Mouse (Mus musculus) layer of hippocampus, adult 9-11 months (tissue): ENCODE data around the gene Rps18.
"Not testable (repeated sequence)": the region's sequence is repeated elsewhere in the genome, so short reads cannot be mapped to it uniquely, and the experiment has no call there.

Experiments used
- DNase-seq: peaks from one replicate; pipeline ENCODE4 v3.0.0; 2022

The Rps18 gene

GRCm38 (mm10) chr17:33965846-33966550 is 10.2 kb upstream of the Rps18 start:
- DNase-seq, result no peak

DNA sequence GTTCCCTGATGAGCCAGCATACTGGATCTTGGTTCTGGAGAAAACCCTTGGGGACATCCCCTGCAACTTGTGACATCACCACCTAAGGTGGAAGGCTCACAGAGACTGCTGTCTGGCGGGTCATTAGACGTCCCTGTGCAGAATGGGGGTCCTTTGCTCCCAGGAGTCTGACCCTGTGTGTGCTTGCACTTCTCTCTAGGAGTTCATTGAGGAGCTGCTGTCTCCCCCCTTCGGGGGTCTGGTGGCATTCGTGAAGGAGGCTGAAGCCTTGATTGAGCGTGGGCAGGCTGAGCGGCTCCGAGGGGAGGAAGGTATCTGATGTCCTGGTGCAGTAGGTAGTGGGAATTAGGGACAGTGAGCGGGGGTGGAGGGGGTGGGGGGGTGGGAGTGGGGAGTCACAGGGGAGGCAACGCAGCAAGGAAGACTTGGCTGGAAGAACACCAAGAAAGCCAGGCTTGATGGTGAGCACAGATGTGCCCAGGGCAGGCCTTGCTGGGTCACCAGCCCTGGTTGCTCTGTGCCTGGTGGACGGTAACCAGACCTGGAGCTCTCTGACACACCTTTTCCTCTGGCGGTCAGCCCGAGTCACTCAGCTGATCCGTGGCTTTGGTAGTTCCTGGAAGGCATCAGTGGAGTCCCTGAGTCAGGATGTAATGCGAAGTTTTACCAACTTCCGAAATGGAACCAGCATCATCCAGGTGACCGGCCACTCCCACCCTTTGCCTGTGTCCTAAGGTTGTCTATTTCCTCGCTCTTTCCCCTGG is 9.5 kb upstream of the Rps18 start:
- no peak for DNase-seq

DNA sequence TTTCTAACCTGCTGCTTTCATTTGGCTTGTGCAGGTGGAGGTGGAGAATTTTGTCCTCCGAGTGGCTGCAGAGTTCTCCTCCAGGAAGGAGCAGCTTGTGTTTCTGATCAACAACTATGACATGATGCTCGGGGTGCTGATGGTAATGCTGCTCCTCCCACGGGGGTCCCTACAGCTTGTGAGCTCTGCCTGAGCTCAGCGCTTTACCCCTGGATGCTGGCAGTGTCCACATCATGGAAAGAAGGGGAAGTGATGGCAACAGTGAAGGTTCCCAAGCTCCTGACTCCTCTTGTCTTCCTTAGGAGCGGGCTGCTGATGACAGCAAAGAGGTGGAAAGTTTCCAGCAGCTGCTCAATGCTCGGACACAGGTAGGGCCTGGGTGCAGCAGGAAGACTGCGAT is 7.1 kb upstream of the Rps18 start:
- DNase-seq, result peak; percentile 5

DNA sequence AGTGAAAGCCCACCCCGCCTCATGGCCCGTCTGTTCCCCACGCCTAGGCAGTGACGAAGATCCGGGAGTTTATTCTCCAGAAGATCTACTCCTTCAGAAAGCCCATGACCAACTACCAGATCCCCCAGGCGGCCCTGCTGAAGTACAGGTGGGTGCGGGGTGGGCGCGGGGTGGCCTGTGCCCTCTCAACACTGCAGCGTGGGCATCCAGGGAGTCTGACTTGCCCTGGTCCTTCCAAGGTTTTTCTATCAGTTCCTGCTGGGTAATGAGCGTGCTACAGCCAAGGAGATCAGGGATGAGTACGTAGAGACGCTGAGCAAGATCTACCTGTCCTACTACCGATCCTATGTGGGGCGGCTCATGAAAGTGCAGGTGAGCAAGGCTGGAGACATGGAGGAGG is 4.1 kb upstream of the Rps18 start:
- DNase-seq, result no peak

- no peak for DNase-seq
These were observed 3.3 kb upstream of the Rps18 start for GRCm38 (mm10) chr17:33959135-33959534.

DNA sequence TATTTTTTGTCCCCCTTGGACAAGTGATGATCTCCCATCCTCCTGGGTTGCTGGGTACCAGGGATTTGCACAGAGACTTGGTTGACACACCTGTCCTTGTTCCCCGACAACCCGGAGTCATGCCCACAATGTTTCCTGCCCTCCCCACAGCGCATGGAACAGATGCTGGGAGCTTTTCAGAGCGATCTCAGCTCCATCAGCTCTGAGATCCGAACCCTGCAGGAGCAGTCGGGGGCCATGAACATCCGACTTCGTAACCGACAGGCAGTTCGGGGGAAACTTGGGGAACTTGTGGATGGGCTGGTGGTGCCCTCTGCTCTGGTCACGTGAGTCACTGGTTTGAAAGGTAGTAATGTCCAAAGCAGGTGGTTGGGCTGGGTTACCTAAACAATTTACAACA is 2.6 kb upstream of the Rps18 start:
- no peak for DNase-seq

DNA sequence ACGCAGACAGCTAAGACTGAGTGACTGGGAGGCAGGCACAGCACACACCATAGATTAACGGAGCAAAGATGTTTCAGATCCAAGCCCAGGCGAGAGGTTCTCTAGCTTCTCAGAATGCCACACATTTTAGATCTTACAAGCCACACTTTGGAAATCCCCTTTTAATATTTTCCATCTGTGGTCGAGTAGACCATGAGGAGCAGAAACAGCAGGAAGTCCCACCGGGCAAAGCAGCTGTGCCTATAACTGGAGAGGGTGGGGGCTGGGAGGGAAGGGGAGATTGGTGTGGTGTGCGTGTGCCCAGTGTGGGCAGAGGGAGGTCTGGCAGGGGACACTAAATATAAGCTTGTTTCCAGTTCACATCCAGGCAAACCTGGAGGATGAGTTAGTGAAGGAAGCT is 1.7 kb upstream of the Rps18 start:
- DNase-seq, result no peak

DNA sequence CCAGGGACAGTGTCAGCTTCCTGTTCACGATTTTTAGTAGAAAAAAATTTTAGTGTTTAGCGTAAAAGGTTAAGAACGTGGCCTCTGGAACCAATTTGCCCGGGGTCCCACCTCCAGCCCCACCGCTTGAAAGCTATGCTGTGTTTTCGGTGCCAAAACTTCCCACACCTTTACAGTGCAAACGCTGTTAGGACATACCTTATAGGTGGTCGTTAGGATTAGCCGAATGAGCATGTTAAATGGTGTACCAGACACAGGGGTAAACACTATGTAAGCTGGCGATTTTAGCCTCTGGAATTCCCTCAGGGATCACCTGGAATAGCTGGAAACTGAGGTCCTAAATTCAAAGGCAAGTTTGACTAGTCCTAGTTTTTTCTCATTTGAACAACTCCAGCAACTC is 535 bp upstream of the Rps18 start:
- no peak for DNase-seq

- no peak for DNase-seq
These were observed 901 bp downstream of the Rps18 start for GRCm38 (mm10) chr17:33954646-33955554.

- DNase-seq, result no peak
These were observed 1.7 kb downstream of the Rps18 start for GRCm38 (mm10) chr17:33953961-33954565.

DNA sequence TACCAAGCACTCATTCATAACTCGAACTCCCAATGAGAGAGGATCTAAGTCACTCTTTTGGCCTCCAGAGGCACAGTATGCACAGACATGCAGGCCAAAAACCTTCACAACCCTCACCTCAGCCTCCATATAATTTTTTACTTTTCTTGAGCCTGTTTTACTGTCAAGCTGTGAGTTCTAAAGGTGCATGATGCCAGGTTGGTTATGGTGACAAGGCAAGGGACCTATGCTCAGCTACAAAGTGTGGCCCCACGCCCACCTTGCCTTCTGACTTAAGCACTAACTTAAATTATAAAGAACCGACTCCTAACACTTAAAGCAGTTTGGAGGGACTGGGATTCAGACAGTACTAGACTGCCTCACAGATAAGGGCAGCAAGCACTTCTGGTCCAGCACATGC is 2.5 kb downstream of the Rps18 start:
- no peak for DNase-seq

- no peak for DNase-seq
These were observed 2.9 kb downstream of the Rps18 start for GRCm38 (mm10) chr17:33952879-33953278.

DNA sequence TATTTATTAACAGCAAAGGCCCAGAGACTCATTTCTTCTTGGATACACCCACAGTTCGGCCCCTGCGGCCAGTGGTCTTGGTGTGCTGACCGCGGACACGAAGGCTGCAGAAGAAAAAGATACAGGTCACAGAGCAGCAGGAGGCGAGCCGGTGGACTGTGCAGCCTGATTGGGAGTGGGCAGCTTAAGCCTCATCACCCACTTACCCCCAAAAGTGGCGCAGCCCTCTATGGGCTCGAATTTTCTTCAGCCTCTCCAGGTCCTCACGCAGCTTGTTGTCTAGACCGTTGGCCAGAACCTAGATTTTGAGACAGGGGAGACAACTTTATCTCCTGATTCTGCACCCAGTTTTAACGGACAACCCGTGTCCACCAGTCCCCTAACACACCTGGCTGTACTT is 3.8 kb downstream of the Rps18 start:
- not testable (repeated sequence) for DNase-seq

DNA sequence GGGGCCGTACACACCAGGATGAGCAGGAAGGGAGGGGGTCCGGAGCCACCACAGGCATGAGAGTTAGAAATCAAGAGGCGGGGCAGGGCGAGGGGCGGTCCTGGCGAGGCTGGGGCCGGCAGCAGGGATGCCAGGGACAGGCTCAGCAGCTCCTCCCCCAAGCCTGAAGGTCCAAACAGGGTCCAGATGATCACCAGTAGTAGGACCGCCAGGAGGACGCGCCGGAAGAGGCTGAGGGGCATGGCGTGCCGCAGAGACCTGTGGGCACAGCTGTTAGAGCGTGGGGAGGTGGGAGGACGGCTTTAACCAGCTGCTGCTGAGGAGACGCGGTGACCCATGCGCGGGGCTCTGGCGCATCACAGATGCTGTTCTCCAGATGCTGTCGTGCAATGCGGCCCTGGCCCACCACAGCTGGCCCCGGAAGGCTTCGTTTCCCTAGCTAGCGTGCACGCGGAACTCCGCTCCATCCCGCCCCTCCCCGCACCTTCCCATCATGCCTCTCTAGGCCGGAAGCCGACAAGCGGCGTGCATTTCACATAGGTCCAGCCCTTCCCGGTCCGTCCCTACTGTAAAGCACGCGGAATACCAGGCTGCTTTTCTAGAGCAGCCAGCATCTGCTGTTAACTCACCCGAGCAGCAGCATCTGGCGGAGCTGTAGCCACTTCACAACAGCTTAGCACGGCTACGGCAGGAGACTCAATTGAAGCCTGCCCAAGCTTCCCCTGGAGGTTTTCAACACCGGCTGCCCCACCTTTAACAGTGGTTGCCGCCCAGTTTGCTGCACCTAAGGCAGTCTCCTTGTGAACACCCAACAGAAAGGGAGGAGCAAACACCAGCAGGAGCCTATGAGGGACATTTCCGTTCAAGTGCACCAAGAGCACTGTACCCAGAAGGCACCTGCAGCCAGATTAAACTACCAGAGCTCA is 4.5 kb downstream of the Rps18 start, which contains the start of gene B3galt4:
Gene B3galt4, minus strand, starts transcription at position 468 of the 926 bp plus-strand sequence.
- DNase-seq, result peak; percentile 79

DNA sequence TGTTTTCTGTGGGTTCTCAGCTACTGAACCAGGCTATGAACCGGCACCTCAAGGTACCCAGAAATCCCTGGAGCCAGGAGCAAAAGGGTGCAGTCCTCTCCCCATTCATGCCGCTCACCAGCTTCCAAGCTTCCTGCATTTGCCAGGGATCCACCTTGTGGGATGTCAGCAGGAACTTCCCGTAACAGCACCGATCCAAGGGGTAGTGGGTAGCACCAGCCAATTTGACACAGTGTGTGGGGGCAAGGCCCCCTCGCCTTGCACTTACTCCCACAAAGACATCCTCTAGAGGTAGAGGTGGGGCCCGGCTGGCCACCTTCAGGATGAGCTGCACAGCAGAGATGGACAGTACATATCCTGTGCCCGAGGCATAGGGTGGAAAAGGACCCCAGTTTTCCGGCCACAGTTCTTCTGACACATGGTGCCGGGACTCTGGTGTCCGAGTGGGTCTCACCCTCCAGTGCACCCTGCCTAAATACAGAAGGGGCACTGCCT is 5.6 kb downstream of the Rps18 start:
- DNase-seq, result no peak

DNA sequence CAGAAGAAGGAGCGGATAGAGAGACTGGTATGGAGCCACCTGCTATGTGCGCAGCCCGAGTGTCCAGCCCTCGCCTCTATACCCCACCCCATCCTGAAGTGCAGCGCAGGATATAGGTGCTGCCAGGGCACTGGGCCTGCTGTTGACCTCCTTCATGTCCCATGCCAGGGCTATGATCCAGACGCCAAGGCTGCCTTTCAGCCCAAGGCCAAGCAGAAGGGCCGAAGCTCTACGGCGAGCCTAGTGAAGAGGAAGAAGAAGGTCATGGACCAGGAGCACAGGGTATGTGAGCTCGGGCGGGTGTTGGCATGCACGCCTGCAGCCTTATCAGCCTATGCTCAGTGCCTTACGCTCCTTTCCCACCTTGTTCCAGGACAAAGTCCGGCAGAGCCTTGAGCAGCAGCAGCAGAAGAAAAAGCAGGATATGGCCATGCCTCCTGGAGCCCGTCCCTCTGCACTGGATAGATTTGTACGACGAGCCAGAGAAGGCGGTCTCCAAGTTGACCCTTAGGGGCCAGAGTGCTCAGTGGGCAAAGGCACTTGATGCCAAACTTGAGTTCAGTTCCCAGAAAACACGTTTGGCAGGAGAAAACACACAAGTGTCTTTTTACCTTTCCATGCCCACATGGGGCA is 6.8 kb downstream of the Rps18 start:
- DNase-seq, result no peak

DNA sequence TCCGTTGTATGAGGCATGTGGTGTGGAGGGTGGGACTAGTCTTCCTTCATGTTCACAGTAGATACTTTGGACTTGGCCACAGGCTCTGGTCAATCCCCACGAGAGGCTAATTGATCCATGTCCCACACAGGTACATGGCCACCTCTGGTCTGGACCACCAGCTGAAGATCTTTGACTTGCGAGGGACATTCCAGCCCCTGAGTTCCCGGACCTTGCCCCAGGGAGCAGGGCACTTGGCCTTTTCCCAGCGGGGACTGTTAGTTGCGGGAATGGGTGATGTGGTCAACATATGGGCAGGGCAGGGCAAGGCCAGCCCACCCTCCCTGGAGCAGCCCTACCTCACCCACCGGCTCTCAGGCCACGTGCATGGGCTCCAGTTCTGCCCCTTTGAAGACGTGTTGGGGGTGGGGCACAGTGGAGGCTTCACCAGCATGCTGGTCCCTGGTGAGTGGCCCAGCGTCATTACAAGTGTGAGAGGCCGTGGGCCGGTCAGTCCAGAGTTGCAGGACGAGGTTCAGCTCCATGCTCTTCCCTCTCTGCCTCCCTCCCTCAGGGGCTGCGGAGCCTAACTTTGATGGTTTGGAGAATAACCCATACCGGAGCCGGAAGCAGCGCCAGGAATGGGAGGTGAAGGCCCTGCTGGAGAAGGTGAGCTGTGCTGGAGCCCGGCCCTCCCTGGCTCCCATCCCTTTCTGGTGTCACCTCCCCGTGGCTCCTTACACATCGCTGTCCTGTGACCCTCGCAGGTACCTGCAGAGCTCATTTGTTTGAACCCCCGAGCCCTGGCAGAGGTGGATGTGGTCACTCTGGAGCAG is 7.5 kb downstream of the Rps18 start:
- DNase-seq, result no peak

GRCm38 (mm10) chr17:33947430-33948089 is 8.2 kb downstream of the Rps18 start:
- DNase-seq, result no peak

DNA sequence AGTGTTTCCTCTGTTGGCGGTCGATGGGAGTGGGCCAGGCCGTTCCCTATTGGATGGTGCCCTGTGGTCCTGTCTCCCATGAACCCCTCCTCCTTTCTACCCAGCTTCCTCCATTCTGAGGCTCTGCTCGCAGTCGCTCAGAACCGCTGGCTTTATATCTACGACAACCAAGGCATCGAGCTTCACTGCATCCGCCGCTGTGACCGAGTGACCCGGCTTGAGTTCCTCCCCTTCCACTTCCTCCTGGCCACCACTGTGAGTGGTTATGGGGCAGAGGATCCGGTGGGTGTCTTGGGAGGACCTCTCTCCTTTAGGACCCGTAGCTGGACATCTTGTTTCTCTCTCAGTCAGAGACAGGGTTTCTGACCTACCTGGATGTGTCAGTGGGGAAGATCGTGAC is 12.3 kb downstream of the Rps18 start:
- DNase-seq, result no peak

GRCm38 (mm10) chr17:33941381-33941780 is 14.4 kb downstream of the Rps18 start:
- DNase-seq, result no peak
